Mouse (Mus musculus) small intestine, adult 2 months (tissue): ENCODE measurements around the gene Atp6v0a4.

Source experiments
- CTCF ChIP-seq: fragments of 200-500 bp; IDR thresholded peaks from 2 replicates; pipeline ENCODE4 v1.5.1; 2012; ENCODE audit warnings: low read depth, mild to moderate bottlenecking, control low read depth, inconsistent platforms, low read length, moderate library complexity, mixed read lengths; ENCODE audit not compliant: insufficient replicate concordance, insufficient read length; ENCODE audit errors: extremely low read depth
- POLR2A ChIP-seq: fragments of 200-500 bp; IDR thresholded peaks from 2 replicates; pipeline ENCODE4 v1.6.1; 2012; ENCODE audit warnings: low read depth, mild to moderate bottlenecking, control low read depth, inconsistent platforms, low read length, moderate library complexity

- no peak for TF ChIP-seq CTCF
- no peak for TF ChIP-seq POLR2A
Measured at GRCm38 (mm10) chr6:38157925-38158324, 33.5 kb upstream of the Atp6v0a4 start.
